Comparison of ENCODE assay signal across 18 mouse cellular contexts in genomic region chr19:6669881-6670280, GRCm38 (mm10).
DNase-seq lines count a peak whose midpoint lies in the region.
"Had no signal": no experiment of that assay in that cellular context is flagged by ENCODE, and none has a peak within 500 bp of the region (broad histone marks: within the 10 kb centered on the region; RNA-seq: fewer than 3 reads in every experiment).

No protein-coding gene starts in this region.

- intact Hi-C loops in left cerebral cortex, postnatal 10 days (cut with DNase I) = no loop called here

- peak; percentile 16 for DNase-seq in left cerebral cortex, adult 11 months (ENCODE audit: low spot score)
- DNase-seq in left cerebral cortex, postnatal 10 days (ENCODE audit: extremely low spot score in 1 of 2, low spot score in 2 of 2) = no peak
- peak; percentile 51 for DNase-seq in A20 (ENCODE audit: low read depth, low spot score)
- peak; percentile 33 for DNase-seq in thymus, postnatal 14 days
- DNase-seq in cerebellum, adult 9-11 months = no peak
- DNase-seq in frontal cortex, postnatal 14 days (ENCODE audit: low spot score in 2 of 2) = no peak
- DNase-seq: adrenal gland, adult 8-10 months; cerebellum, adult 11 months; cerebellum, postnatal 14 days; embryo, embryonic 11 days; gastrocnemius, postnatal 25 days; kidney, adult 11 months; kidney, postnatal 10 days had no signal

- H3K4me3 ChIP-seq in brown adipose tissue, adult 24 weeks (ENCODE audit: insufficient read depth, low read depth, low read length) = no peak overlapping the region
- H3K4me3 ChIP-seq: embryonic facial prominence, embryonic 15.5 days; midbrain, embryonic 15.5 days; neural tube, embryonic 15.5 days had no signal

- H3K27ac ChIP-seq in brown adipose tissue, adult 24 weeks (replicated peaks; ENCODE audit: low read depth, low read length) = peak overlapping the region; percentile 54; the same call in 1 of the 2 replicates
- H3K27ac ChIP-seq: embryonic facial prominence, embryonic 15.5 days; midbrain, embryonic 15.5 days; neural tube, embryonic 15.5 days; stomach, postnatal 0 days had no signal

- H3K4me1 ChIP-seq in brown adipose tissue, adult 24 weeks (ENCODE audit: control insufficient read depth, insufficient read depth, insufficient read length, low read length) = no peaks in the 10 kb centered on the region
- H3K4me1 ChIP-seq: embryonic facial prominence, embryonic 15.5 days; midbrain, embryonic 15.5 days; neural tube, embryonic 15.5 days had no signal

Comparison
In these comparisons a context has a peak if more than half of its experiments do, and no peak if none do; other contexts are left out.
1. DNase-seq: peak in left cerebral cortex, adult 11 months (single experiment), A20 (single experiment) and thymus, postnatal 14 days (single experiment); none in left cerebral cortex, postnatal 10 days (0 of 2), cerebellum, adult 9-11 months (single experiment) and frontal cortex, postnatal 14 days (0 of 2).